Mouse (Mus musculus) cerebellum, adult 9-11 months (tissue): ENCODE measurements around the gene Elavl4.
A peak's percentile ranks its signal among the peaks of the same experiment; 100 is the strongest.

ENCODE experiments used
- DNase-seq: peaks from one replicate; pipeline ENCODE4 v3.0.0; 2022

Elavl4 gene

DNA sequence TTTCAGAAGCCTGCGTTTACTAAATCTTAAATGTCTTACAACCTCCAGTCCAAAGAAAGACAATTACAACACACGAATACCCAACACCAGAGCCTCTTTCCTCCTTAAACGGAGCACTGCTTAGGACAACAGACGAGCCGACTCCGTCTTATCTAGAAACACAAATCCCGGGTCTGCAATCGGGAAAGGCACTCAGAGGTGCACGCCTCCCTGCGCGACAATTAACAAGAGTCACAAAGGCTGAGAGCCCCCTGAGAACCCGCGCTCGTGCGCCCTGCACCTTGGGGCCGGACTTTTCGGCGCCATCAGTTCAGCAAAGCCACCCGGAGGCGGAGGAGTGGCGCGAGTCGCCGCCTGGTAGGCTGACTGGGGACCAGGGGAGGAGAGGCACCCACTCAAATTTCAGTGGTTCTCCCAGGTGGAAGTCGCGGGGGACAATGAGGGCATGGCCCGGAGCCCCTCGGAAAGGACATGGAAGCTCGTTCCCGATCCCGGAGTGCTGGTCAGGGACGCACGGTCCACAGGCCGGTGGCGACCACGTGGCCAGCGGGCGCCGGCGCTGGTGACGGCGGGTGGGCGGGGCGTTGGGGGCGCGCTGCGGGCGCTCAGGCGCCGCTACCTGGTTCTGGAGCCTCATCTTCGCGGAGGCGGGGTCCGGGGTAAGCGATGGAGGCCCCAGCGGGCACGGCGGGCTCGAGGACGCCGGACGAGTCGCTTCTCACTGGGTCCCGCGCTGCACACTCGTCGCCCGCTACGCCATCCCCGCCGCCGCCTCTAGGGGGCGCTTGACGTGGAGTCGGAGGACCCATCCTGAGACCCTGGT is at the start of gene Elavl4:
Gene Elavl4, minus strand, starts transcription at position 732 of the 823 bp plus-strand sequence.
- DNase-seq, result peak; percentile 73

- peak; percentile 39 for DNase-seq
Observed at GRCm38 (mm10) chr4:110397618-110398045, 45.9 kb upstream of the Elavl4 start, which contains the start of gene Agbl4. Gene Agbl4 (plus strand): TSS chr4:110397661.

DNA sequence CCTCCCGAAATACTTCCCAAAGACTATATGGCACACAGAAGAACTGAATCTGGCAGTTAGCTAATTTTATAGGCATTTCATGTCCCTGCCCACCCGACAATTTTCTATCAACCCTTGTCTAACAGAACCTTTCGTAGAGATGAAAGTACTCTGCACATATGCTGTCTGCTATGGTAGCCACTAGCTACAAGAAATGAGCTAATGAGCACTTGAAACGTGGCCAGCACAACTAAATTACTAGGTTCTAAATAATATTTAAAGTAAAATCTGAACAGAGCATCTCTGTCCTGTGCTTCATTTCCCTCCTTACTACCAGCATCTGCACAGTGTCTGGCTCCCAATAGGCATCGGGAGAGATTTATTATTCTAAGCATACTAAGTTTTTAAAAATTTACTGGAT is 44.5 kb upstream of the Elavl4 start:
- no peak for DNase-seq

DNA sequence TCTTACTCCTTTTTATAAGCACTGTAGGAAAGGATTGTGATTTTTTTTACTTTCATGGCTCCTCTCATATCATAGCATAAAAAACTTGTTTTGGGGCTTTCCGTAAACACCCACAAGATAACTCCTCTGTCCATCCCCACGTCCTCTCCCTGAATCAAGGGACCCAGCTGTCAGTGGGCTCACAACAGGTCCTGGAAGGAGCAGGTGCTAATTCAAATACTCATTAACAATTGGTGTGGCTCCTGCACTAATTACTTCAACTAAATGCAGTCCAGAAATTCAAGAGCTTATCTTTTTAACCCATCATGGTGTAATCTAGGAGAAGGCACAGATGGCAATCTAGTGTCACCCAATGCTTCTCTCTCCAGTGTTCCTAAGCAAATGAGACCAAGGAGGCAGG is 8.9 kb upstream of the Elavl4 start:
- no peak for DNase-seq

DNA sequence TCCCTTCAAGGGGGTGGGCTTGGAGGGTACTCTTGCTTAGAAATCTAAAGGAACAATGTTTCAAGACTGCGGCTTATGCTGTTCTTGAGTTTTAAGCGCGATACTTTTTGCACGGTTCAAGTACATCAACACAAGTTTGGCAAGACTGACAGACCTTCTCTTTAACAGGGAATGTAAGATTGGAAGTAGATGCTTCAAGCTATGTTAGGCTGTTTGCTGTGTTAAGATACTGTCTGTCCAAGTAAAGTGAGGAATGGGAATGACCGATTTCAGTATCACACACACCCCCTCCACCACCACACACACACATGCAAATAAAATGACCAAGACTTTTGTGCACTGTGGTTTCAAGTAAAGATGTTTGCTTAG is 276 bp upstream of the Elavl4 start:
- no peak for DNase-seq

DNA sequence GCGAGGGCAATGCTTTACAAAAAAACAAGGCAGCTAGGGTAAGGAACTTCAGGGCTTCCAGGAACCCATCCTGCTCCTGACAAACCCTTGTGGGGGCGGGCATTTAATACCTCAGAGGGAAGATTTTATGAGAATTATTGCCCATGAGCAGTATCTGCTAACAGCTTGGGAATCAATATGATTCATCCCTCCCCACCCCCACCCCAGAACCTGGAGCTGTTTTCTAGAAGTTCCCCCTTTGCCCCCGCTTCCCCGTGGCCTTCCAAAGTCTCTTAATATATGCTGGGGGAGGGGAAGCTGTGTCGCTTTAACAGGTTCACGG is 892 bp downstream of the Elavl4 start:
- DNase-seq, result no peak

DNA sequence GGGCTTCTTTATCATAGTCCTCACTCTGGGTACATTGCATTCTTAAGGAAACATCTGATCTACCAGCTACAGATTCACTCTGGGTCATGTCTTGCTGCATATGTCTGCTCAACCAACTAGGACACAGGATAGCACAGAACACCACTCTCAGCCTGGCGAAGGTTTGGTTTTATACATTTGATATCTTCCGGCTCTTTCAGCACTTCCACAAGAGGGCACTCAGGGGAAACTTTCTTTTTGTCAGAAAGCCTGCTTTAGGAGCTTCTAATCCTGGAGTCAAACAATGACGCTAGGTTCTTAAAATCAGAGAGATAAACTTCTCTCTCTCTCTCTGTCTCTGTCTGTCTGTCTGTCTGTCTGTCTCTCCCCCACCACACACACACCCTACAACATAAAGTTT is 27.8 kb downstream of the Elavl4 start:
- no peak for DNase-seq

DNA sequence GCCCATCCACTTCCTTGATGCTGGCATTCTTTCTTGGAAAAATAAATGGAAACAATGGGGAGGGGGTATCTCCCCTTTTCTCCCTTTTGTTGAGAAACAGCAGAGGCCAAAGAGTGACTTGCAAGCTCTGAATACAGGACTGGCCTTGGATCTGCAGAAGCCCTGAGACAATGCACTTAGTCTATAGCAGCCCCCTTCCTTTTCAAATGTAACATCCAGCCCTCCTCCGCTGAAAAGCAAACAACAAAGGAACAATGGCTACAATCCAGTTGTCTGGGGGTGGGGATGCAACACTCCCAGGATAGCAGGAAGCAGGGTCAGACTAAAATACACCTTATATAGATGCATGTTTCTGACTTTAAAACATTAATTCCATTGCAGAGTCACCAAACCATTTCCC is 39.6 kb downstream of the Elavl4 start:
- DNase-seq, result no peak

DNA sequence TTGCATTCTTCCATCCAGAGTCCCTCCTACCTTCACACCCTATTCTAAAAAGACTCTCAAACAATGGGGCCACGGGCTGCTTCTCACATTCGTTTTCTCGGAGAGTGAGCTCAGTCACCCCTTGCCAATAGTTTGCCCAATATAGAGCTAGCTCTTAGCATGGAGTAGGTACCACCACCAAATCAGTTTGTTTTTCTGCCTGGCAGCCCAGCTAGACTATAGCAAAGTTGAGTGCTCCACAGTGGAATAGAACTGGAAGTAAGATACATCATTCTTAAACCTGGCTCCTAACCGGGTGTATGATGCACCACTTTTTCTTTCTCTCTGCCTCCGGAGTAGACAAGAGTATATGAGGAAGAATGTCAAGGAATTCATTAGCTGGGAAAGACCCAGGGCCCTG is 44.7 kb downstream of the Elavl4 start:
- no peak for DNase-seq

- no peak for DNase-seq
Observed at GRCm38 (mm10) chr4:110306559-110306958, 45.1 kb downstream of the Elavl4 start.

- no peak for DNase-seq
Observed at GRCm38 (mm10) chr4:110295793-110296192, 55.9 kb downstream of the Elavl4 start.

DNA sequence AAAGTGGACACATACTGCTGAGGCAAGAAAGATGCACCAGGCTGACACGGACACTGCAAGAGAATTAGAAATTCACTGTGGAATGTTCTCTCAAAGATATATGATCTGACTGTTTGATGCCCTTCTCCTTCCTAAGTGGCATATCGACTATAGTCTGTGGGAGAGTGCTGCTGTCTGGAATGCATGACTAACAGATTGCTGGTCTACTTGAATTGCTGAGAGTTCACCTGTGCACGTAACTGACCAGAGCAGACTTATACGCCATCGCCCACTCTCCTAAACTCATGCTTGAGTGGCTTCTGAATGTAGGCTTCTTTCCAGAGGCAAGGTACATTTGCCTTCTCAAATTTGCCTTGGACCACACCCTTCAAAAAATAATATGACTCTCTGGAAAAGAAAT is 58.5 kb downstream of the Elavl4 start:
- DNase-seq, result no peak

DNA sequence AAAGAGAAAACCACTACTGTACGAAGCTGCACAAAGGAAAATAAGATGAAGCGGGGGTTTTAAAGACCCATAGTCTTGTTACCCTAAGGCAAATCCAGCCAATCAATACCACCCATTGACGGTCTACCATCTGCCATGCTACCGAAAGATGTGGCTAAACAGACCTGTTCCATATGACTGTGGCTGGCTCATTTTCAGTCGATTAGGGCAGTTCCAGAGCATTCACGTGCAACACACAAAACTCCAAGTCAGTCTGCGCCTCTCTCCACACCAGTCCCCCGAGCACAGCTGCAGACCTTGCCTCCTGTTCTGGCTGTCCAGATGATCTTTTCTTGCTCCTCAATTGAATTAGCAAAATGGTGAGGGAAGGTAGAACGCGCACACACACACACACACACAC is 59.2 kb downstream of the Elavl4 start:
- DNase-seq, result no peak

- peak; percentile 55 for DNase-seq
Observed at GRCm38 (mm10) chr4:110290544-110291095, 61.1 kb downstream of the Elavl4 start.

- peak; percentile 82 for DNase-seq
Observed at GRCm38 (mm10) chr4:110290056-110290455, 61.7 kb downstream of the Elavl4 start.

GRCm38 (mm10) chr4:110287412-110288067 is 64.2 kb downstream of the Elavl4 start:
- DNase-seq, result peak; percentile 87

- DNase-seq, result no peak
Observed at GRCm38 (mm10) chr4:110286841-110287240, 64.9 kb downstream of the Elavl4 start.

DNA sequence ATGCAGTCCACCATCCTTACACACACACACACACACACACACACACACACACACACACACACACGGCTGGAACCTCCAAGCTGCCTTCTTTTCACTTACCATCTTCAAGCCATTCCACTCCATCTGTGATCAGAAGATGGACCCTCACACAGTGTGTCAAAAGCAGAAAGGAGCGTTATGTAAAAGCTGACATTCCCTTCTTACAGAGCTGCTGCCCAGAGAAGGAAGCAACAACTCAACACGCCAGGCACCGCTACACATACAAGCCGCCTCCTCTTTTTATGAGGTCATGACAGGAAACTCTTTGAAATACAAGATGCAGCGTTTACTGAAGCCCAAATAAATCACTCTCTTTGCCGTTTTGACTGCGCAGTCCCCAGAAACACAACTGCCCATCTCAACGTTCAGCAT is 65.3 kb downstream of the Elavl4 start:
- peak; percentile 78 for DNase-seq

DNA sequence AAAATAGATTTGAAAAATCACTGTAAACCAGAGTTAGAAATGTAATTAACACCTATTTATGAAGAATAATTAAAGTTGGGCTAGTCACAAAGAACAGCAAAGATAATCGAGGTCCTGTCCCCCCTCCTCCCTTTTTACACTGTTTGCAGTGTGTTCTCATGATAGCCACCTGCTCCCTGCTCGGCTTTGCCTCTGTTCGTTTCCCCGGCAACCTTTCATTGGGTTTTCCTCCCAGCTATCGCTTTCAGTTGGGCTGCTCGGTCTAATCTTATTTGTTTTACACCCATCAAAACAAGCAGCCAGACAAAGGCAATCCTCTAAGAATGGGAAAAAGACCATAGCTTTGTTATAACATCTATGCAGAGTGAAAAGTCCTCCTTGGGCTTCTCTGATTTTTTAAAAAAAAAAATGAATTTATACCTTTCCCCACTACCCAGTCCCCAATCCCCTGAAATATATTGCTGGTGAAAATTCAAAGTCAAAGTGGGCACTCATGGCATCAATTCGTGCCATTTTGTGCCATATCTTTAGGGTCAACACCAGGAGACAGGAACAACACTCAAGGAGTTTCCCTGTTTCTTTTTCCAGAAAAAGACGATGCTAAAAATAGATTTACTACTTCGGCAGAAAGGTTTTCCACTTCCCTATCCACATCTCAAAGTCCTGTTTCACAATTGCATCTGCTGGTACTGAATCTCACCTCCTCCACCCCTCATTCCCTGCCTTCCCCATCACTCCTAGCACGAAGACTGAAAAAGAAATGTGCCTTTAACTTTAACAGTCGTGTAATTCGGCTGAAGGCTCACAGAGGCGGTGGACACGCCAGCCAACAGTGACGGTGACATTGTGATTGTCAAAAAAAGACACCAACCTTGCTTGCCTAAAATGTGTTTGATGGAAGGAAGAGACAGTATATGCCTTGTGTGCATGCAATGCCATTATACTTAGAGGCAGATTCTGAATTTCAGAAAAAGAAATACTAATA is 66.1 kb downstream of the Elavl4 start:
- DNase-seq, result peak; percentile 64

DNA sequence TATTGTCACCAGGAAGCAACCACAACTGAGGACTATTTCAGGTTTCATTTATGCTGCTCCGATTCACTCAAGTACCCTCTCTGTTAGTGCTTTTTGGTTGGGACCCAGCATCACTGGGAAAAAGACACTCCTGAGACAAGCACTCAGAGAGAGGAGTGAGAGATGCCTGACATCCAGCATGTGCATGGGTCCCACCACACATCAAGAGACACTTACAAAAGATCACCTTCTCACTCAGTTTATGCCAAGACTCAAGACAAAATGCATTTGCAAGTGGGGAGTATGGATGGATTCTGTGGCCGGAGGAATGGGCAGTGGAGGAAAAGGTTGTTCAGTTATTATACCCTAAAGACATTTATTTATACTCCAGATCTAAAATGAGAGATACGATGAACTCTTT is 67.3 kb downstream of the Elavl4 start:
- DNase-seq, result peak; percentile 21

- no peak for DNase-seq
Observed at GRCm38 (mm10) chr4:110270046-110270445, 81.7 kb downstream of the Elavl4 start.

DNA sequence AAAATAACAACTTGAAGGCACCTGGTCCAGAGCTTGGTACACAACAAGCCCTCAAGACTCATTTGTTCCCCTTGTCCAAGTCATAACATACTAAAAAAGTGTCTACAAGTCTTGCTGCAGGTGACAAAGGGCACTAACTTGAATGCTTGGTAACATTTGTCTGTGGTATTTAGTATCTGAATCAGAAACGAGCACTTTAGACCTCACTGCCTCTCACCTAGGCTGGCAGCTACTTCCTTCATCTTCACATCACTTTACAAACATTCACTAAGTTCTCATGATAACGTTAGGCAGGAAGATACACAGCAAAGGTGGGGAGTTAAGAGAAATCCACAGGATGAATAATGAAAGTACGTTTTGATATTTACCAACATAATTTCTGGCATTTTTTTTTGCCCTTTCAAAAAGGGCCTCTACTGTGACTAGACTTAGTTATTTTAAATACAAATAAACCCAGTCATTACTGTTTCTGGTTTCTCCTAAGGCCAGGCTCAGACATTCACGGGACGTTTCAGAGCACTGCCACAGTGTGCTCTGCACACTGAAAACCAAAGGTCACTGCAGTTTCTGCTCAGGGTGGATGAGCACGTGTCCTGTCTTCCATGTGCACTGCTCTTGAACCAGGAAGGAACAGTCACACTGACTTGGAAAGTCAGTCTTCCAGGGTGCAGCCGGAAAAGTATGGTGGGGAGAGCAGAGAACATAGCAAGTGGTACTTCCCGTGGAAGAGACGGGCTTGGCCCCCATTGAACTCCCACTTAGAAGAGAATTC is 84.7 kb downstream of the Elavl4 start:
- no peak for DNase-seq
